Mouse (Mus musculus) ES-Bruce4 (cell line): ENCODE measurements around the gene Nipsnap1. TPM values are rescaled to one million over a fixed set of nuclear protein-coding genes. Genes with fewer than 3 reads are reported as not detected.
A peak's percentile ranks its signal among the peaks of the same experiment; 100 is the strongest.

Experiments used
- H3K27ac ChIP-seq: 2 replicates; pipeline ENCODE4 v1.5.1; 2012; ENCODE audit warnings: low read length, inconsistent platforms; ENCODE audit not compliant: insufficient read depth
- H3K27me3 ChIP-seq: 2 replicates; pipeline ENCODE4 v1.6.1; 2012; ENCODE audit warnings: mild to moderate bottlenecking, low read length, inconsistent platforms; ENCODE audit not compliant: control insufficient read depth, poor library complexity, insufficient read depth, severe bottlenecking
- H3K36me3 ChIP-seq: 2 replicates; pipeline ENCODE4 v1.6.1; 2012; ENCODE audit warnings: inconsistent platforms, mild to moderate bottlenecking, low read length, moderate library complexity; ENCODE audit not compliant: control insufficient read depth, poor library complexity, insufficient read depth, severe bottlenecking
- H3K4me1 ChIP-seq: one replicate; pipeline ENCODE4 v1.8.1; 2011; ENCODE audit warnings: low read length; ENCODE audit not compliant: control insufficient read depth, insufficient read depth
- H3K4me3 ChIP-seq: 2 replicates; pipeline ENCODE4 v1.5.1; 2011; ENCODE audit warnings: low read depth, mild to moderate bottlenecking, low read length
- H3K9ac ChIP-seq: 2 replicates; pipeline ENCODE4 v1.6.1; 2012; ENCODE audit warnings: low read depth, mild to moderate bottlenecking, inconsistent platforms; ENCODE audit not compliant: poor library complexity, severe bottlenecking
- H3K9me3 ChIP-seq: replicated peaks from 2 replicates; pipeline ENCODE4 v1.6.1; 2012; ENCODE audit warnings: mild to moderate bottlenecking, low read length, inconsistent platforms; ENCODE audit not compliant: control insufficient read depth, poor library complexity, insufficient read depth, severe bottlenecking
- CTCF ChIP-seq: IDR thresholded peaks from one replicate; pipeline ENCODE4 v1.8.1; 2011; ENCODE audit warnings: low read depth, low read length
- EP300 ChIP-seq: IDR thresholded peaks from 2 replicates; pipeline ENCODE4 v1.6.1; 2011; ENCODE audit warnings: low read depth, low read length; ENCODE audit not compliant: insufficient read depth
- POLR2A ChIP-seq: IDR thresholded peaks from one replicate; pipeline ENCODE4 v1.8.1; 2011; ENCODE audit warnings: low read length; ENCODE audit not compliant: insufficient read depth
- polyA plus RNA-seq: library from polyadenylated mRNA; stranded (reverse); fragments of >200 nt; gene quantifications from 2 replicates; pipeline ENCODE4 v1.2.4, GENCODE M21; 2011; ENCODE audit warnings: low read depth; ENCODE audit not compliant: missing spikeins, insufficient read depth, insufficient read length

Nipsnap1 gene
- polyA plus RNA-seq, 1 experiment: 83.4 TPM

DNA sequence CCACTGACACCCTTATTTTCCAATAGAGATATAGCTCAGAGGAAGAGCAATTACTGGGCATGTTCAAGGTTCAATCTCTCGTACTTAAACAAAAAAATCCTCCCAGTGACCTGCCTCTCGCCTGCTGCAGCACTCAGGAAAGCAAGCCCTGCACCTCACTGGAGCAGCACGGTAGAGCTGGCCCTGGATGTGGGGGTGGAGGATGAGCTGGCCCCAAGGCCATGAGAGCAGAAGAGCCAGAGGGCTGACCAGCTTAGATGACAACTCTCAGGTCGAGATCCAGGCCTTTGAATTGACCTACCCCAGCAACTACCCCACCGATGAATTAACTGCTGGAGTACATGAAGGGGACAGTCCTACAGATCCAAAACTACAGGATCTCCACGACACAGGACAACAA, 38.3 kb upstream of the Nipsnap1 start:
- Histone ChIP-seq H3K27me3 (no peaks in the 10 kb centered on the region), H3K9ac (no peak overlapping the region), H3K27ac (no peak overlapping the region), H3K4me3 (no peak overlapping the region), H3K9me3 (no peaks in the 10 kb centered on the region), H3K4me1 (no peaks in the 10 kb centered on the region), H3K36me3 (no peaks in the 10 kb centered on the region)
- TF ChIP-seq POLR2A (no peak), CTCF (no peak), EP300 (no peak)

DNA sequence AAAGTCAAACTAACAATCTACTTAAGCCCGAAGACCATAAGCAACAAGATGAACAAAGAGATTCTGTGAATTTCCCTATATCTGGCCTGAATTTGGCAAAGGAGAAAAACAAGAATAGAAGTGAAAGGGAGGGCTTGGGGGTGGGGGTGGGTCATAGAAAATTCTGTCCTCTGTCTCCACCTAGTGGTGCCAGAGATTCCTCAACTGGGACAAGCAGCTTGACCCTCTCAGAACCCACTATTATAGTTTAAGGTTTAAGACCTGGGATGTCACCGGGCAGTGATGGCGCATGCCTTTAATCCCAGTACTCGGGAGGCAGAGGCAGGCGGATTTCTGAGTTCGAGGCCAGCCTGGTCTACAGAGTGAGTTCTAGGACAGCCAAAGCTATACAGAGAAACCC, 37.0 kb upstream of the Nipsnap1 start:
- H3K27me3 ChIP-seq: no peaks in the 10 kb centered on the region
- H3K36me3 ChIP-seq: no peaks in the 10 kb centered on the region
- no peaks in the 10 kb centered on the region for H3K4me1 ChIP-seq
- H3K9me3 ChIP-seq: no peaks in the 10 kb centered on the region
- H3K9ac ChIP-seq: no peak overlapping the region
- H3K4me3 ChIP-seq: no peak overlapping the region
- peak; percentile 45 for TF ChIP-seq CTCF
- TF ChIP-seq EP300: no peak
- TF ChIP-seq POLR2A: no peak
- no peak overlapping the region for H3K27ac ChIP-seq

DNA sequence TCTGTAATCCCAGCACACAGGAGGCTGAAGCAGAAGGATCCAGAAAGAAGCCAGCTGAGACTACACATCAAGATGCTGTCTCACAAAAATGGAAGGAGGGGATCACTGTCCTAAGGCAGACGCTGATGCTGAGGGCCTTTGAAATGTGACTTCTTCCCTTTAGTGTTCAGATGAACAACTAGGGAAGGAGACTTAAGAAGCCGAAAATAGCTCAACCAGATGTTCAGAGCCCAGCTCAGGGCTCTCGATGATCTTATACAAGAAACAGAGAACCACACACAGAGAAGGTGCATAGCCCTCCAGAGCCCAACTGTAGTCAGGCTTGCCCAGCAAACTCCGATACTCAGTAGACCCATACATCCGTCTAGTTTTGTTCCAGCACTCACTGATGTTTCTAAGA, 36.4 kb upstream of the Nipsnap1 start:
- no peaks in the 10 kb centered on the region for H3K9me3 ChIP-seq
- TF ChIP-seq POLR2A: no peak
- no peak for TF ChIP-seq CTCF
- TF ChIP-seq EP300: no peak
- no peak overlapping the region for H3K9ac ChIP-seq
- no peak overlapping the region for H3K27ac ChIP-seq
- H3K4me1 ChIP-seq: no peaks in the 10 kb centered on the region
- no peaks in the 10 kb centered on the region for H3K36me3 ChIP-seq
- no peak overlapping the region for H3K4me3 ChIP-seq
- H3K27me3 ChIP-seq: no peaks in the 10 kb centered on the region

DNA sequence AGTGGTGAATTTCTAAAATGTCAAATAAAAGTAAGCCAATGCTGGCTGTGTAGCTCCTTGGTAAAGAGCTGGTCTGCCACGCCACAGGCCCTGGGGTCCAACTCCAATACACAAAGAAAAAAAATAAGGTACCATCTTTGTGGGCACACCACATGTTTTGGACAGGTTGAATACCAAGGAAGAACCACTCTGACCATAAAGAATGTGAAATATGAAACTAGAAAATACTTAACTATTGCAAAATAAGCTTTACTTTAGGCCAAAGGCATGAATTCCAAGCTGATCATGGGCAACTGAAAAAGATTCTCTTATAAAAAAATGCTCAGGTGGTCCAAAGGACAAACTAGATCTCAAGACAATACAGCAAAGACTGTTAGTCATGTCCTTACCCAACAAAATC, 35.5 kb upstream of the Nipsnap1 start:
- H3K9me3 ChIP-seq: no peaks in the 10 kb centered on the region
- H3K27me3 ChIP-seq: no peaks in the 10 kb centered on the region; the same call in 1 of the 2 replicates
- no peaks in the 10 kb centered on the region for H3K36me3 ChIP-seq
- TF ChIP-seq CTCF: no peak
- no peak for TF ChIP-seq POLR2A
- no peak for TF ChIP-seq EP300
- no peak overlapping the region for H3K9ac ChIP-seq
- H3K27ac ChIP-seq: no peak overlapping the region
- no peak overlapping the region for H3K4me3 ChIP-seq
- no peaks in the 10 kb centered on the region for H3K4me1 ChIP-seq

DNA sequence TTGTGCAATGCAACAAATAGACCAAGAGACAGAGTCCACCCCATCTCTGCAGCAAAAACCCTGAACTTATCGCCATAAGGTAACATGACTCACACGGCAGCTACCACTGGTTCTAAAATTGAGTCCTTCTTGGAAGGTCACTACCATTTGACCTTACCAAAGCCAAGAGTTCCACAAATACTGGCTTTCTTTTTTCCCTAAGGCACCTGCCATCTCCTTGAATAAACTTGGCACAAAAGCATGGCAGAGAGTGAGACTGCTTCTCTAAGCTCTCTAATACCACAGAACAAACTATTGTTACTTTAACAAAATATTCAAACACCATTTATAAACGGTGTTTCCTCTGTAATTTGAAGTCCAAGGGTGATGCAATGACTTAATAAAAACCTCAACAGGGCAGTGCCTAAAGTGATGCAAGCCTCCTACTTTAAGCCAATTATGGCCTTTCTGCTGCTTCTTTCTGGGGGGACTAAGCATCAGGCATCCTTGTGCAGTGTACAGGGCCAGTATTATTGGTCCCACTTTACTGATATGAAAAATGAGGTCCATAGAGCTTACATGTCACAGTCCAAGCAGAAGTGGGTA, 32.7 kb upstream of the Nipsnap1 start:
- H3K27me3 ChIP-seq: no peaks in the 10 kb centered on the region; the same call in 1 of the 2 replicates
- H3K4me1 ChIP-seq: no peaks in the 10 kb centered on the region
- H3K36me3 ChIP-seq: no peaks in the 10 kb centered on the region; the same call in 1 of the 2 replicates
- H3K9ac ChIP-seq: no peak overlapping the region
- H3K27ac ChIP-seq: no peak overlapping the region
- no peak overlapping the region for H3K4me3 ChIP-seq
- H3K9me3 ChIP-seq: no peaks in the 10 kb centered on the region
- TF ChIP-seq EP300: no peak
- no peak for TF ChIP-seq POLR2A
- no peak for TF ChIP-seq CTCF

DNA sequence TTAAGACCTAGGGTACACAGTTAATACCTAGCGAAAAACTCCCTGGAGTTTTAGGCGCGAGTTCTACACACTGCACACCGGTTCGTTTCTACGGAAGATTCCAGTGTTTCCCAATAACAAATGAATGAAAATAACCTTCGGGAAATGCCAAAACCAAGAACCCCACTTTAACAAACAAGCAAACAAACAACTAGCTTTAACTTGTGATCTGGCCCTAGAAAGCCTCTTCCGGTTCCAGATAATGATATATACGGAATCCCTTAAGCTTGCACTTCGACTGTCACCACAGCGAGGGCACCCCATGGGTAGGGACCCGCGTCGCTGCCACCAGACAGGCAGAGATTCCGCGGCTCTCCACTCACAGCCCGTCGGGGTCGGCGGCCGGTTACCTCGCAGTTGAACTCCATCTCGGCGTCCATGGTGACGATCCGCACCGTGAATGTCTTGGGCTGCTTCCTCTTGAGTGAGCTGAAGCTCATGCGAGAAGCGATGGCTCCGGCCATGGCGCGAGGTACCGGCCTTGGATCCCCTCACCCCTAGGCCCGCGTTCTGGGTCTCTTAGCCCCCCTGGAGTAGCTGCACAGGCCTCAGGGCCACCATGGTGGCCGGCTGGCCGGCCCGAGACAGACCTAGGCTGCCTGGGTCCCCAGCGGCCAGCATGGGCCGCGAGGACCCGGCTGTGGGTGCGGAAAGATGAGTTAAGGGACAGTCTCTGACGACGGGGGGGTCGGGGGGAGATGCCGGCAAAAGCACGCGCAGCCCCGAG, 25.1 kb upstream of the Nipsnap1 start:
- Histone ChIP-seq H3K4me1 (no peaks in the 10 kb centered on the region), H3K27ac (peak overlapping the region; percentile 32; the same call in 1 of the 2 replicates), H3K4me3 (peak overlapping the region; percentile 97), H3K9ac (peak overlapping the region; percentile 99), H3K9me3 (peaks cover 8% of the 10 kb centered on the region), H3K27me3 (no peaks in the 10 kb centered on the region), H3K36me3 (peaks cover 4% of the 10 kb centered on the region; the same call in 1 of the 2 replicates)
- no peak for TF ChIP-seq POLR2A
